Mouse (Mus musculus) bone marrow, adult 2 months (tissue): ENCODE measurements around the gene Dennd1a. TPM values are rescaled to one million over a fixed set of nuclear protein-coding genes. Genes with fewer than 3 reads are reported as not detected.

ENCODE experiments used
- H3K27ac ChIP-seq: fragments of 200-500 bp; 2 replicates; pipeline ENCODE4 v1.5.1; 2012; ENCODE audit warnings: low read depth, mild to moderate bottlenecking, control low read depth, inconsistent platforms, low read length; ENCODE audit not compliant: control insufficient read depth, poor library complexity, insufficient read depth
- H3K4me1 ChIP-seq: fragments of 200-500 bp; 2 replicates; pipeline ENCODE4 v1.6.1; 2011; ENCODE audit warnings: low read length; ENCODE audit not compliant: control insufficient read depth, insufficient read depth
- H3K4me3 ChIP-seq: fragments of 200-500 bp; replicated peaks from 2 replicates; pipeline ENCODE3; 2011; ENCODE audit warnings: mild to moderate bottlenecking, low read depth, low read length, control low read depth; ENCODE audit not compliant: control insufficient read depth
- CTCF ChIP-seq: fragments of 200-500 bp; IDR thresholded peaks from 2 replicates; pipeline ENCODE4 v1.5.1; 2011; ENCODE audit warnings: low read length, control low read depth; ENCODE audit not compliant: control insufficient read depth, insufficient read depth
- POLR2A ChIP-seq: fragments of 200-500 bp; IDR thresholded peaks from 2 replicates; pipeline ENCODE4 v1.6.1; 2011; ENCODE audit warnings: low read depth, mild to moderate bottlenecking, control low read depth, low read length, borderline replicate concordance; ENCODE audit not compliant: control insufficient read depth
- WGBS: fragments of 180-500 bp; shearing (Covaris S2); methylation state at CpG from one replicate; pipeline ENCODE4 v1.1.7; 2018; 5-methylcytosine and 5-hydroxymethylcytosine counted together
- polyA plus RNA-seq: library from polyadenylated mRNA; stranded (reverse); fragments of >200 nt; gene quantifications from 2 replicates; pipeline ENCODE4 v1.2.4, GENCODE M21; 2011; ENCODE audit warnings: low replicate concordance; ENCODE audit not compliant: missing spikeins, insufficient read depth, insufficient read length

The Dennd1a gene
- polyA plus RNA-seq, 1 experiment, result 22.9 TPM

GRCm38 (mm10) chr2:37932240-37932639 is 354.9 kb downstream of the Dennd1a start:
- TF ChIP-seq CTCF, result no peak
- H3K4me3 ChIP-seq, result no peak overlapping the region
- WGBS, result 79% methylated on average over 1 of the region's 1 CpGs
- no peak overlapping the region for H3K27ac ChIP-seq
- H3K4me1 ChIP-seq, result no peaks in the 10 kb centered on the region; the same call in 1 of the 2 replicates

GRCm38 (mm10) chr2:37931018-37931930 is 355.9 kb downstream of the Dennd1a start:
- Histone ChIP-seq H3K4me1 (no peaks in the 10 kb centered on the region; the same call in 1 of the 2 replicates), H3K4me3 (no peak overlapping the region), H3K27ac (no peak overlapping the region)
- WGBS, result 82% methylated on average over 5 of the region's 5 CpGs
- TF ChIP-seq POLR2A (no peak), CTCF (no peak)

GRCm38 (mm10) chr2:37926133-37926503 is 361.1 kb downstream of the Dennd1a start:
- TF ChIP-seq POLR2A (no peak), CTCF (no peak)
- no peaks in the 10 kb centered on the region for H3K4me1 ChIP-seq
- no peak overlapping the region for H3K27ac ChIP-seq
- H3K4me3 ChIP-seq, result no peak overlapping the region
- WGBS, result 77% methylated on average over 5 of the region's 5 CpGs

- Histone ChIP-seq H3K4me1 (no peaks in the 10 kb centered on the region), H3K4me3 (no peak overlapping the region), H3K27ac (no peak overlapping the region)
- 52% methylated on average over 6 of the region's 6 CpGs for WGBS
- TF ChIP-seq CTCF (peak; percentile 31), POLR2A (no peak)
Observed at GRCm38 (mm10) chr2:37925413-37926132, 361.6 kb downstream of the Dennd1a start.

GRCm38 (mm10) chr2:37908721-37909506 is 378.3 kb downstream of the Dennd1a start:
- no peak for TF ChIP-seq CTCF
- no peak for TF ChIP-seq POLR2A
- WGBS, result 82% methylated on average over 5 of the region's 5 CpGs
- H3K4me1 ChIP-seq, result no peaks in the 10 kb centered on the region
- no peak overlapping the region for H3K4me3 ChIP-seq
- H3K27ac ChIP-seq, result no peak overlapping the region

- WGBS, result 93% methylated on average over 3 of the region's 3 CpGs
Observed at GRCm38 (mm10) chr2:37908296-37908695, 378.9 kb downstream of the Dennd1a start.

GRCm38 (mm10) chr2:37906261-37906660 is 380.9 kb downstream of the Dennd1a start:
- TF ChIP-seq POLR2A (no peak), CTCF (no peak)
- WGBS, result 72% methylated on average over 2 of the region's 2 CpGs

More at GRCm38 (mm10) chr2:37908296-37908695, 378.9 kb downstream of the Dennd1a start:
- H3K4me1 ChIP-seq, result no peaks in the 10 kb centered on the region
- no peak for TF ChIP-seq POLR2A
- TF ChIP-seq CTCF, result no peak
- H3K4me3 ChIP-seq, result no peak overlapping the region
- no peak overlapping the region for H3K27ac ChIP-seq

GRCm38 (mm10) chr2:37903286-37903685 is 383.9 kb downstream of the Dennd1a start:
- WGBS, result 79% methylated on average over 8 of the region's 8 CpGs
- Histone ChIP-seq H3K4me3 (no peak overlapping the region), H3K4me1 (no peaks in the 10 kb centered on the region), H3K27ac (no peak overlapping the region)
- TF ChIP-seq POLR2A (no peak), CTCF (no peak)

More at GRCm38 (mm10) chr2:37906261-37906660, 380.9 kb downstream of the Dennd1a start:
- Histone ChIP-seq H3K4me3 (no peak overlapping the region), H3K27ac (no peak overlapping the region), H3K4me1 (no peaks in the 10 kb centered on the region)
